Comparison of ENCODE assay signal across 26 mouse cellular contexts in genomic region chr13:16453234-16453633, GRCm38 (mm10).
"Had no signal": no experiment of that assay in that cellular context is flagged by ENCODE, and none has a peak within 500 bp of the region (broad histone marks: within the 10 kb centered on the region; RNA-seq: fewer than 3 reads in every experiment).

No protein-coding gene starts in this region.

- ATAC-seq: hindbrain, embryonic 16.5 days; inflammation-experienced regulatory T-cells, adult 6 months; intestine, embryonic 15.5 days; intestine, postnatal 0 days had no signal

- H3K36me3 ChIP-seq: heart, embryonic 10.5 days; heart, embryonic 12.5 days; hindbrain, embryonic 12.5 days; intestine, embryonic 15.5 days; limb, embryonic 10.5 days; limb, embryonic 12.5 days; liver, embryonic 13.5 days; liver, embryonic 15.5 days had no signal

- DNase-seq: gastrocnemius, adult 2 months; gastrocnemius, postnatal 10 days; gastrocnemius, postnatal 25 days; heart, adult 18-20 months; heart, postnatal 14 days; heart, postnatal 36 days; kidney, adult 18-20 months; kidney, adult 8-10 months; kidney, postnatal 10 days; kidney, postnatal 25 days; kidney, postnatal 4 days; liver; liver, embryonic 13.5 days had no signal

- H3K27ac ChIP-seq: gastrocnemius, adult 2 months; heart, embryonic 10.5 days; hindbrain, embryonic 12.5 days; hindbrain, embryonic 14.5 days; intestine, embryonic 15.5 days; layer of hippocampus, adult 2 months; left cerebral cortex, adult 2 months; limb, embryonic 10.5 days; limb, embryonic 12.5 days; liver, embryonic 13.5 days; liver, embryonic 15.5 days had no signal

- H3K9me3 ChIP-seq: heart, embryonic 10.5 days; heart, embryonic 12.5 days; hindbrain, embryonic 12.5 days; intestine, embryonic 15.5 days; limb, embryonic 10.5 days; limb, embryonic 12.5 days; liver, embryonic 13.5 days; liver, embryonic 15.5 days had no signal

- H3K4me1 ChIP-seq: hindbrain, embryonic 12.5 days; intestine, embryonic 15.5 days; limb, embryonic 10.5 days; limb, embryonic 12.5 days; liver, embryonic 13.5 days; liver, embryonic 15.5 days had no signal

- H3K27me3 ChIP-seq: heart, embryonic 12.5 days; hindbrain, embryonic 12.5 days; intestine, embryonic 15.5 days; limb, embryonic 12.5 days; liver, embryonic 13.5 days; liver, embryonic 15.5 days had no signal

- H3K4me3 ChIP-seq: gastrocnemius, adult 2 months; heart, embryonic 10.5 days; heart, embryonic 12.5 days; hindbrain, embryonic 12.5 days; intestine, embryonic 15.5 days; layer of hippocampus, adult 2 months; left cerebral cortex, adult 2 months; limb, embryonic 10.5 days; limb, embryonic 12.5 days; liver, embryonic 13.5 days; liver, embryonic 15.5 days had no signal
